Mouse (Mus musculus) megakaryocyte, adult 5-6 weeks (primary cell): ENCODE measurements at regions not wholly inside any gene's neighbourhood (a gene's known extent, or its start where the extent isn't known, plus 50 kb on each side); places are given as distances from the start of the nearest gene placed in this dataset.

Experiments used
- ATAC-seq: 2 replicates; pipeline ENCODE4 v1.8.0; 2016; ENCODE audit warnings: mild to moderate bottlenecking, inconsistent platforms; ENCODE audit not compliant: poor library complexity, severe bottlenecking

- no peak for ATAC-seq
Observed at GRCm38 (mm10) chr11:112542573-112542972, 239.5 kb upstream of the Sox9 start.

- ATAC-seq = no peak
Observed at GRCm38 (mm10) chr11:112543473-112543872, 238.6 kb upstream of the Sox9 start.

- no peak for ATAC-seq
Observed at GRCm38 (mm10) chr11:112545231-112546010, 236.6 kb upstream of the Sox9 start.

- no peak for ATAC-seq
Observed at GRCm38 (mm10) chr11:112546162-112546561, 235.9 kb upstream of the Sox9 start.

GRCm38 (mm10) chr11:112552838-112553237 lies 229.2 kb upstream of the Sox9 start:
- ATAC-seq = no peak

- ATAC-seq = no peak
Observed at GRCm38 (mm10) chr11:112563027-112563426, 219.0 kb upstream of the Sox9 start.

GRCm38 (mm10) chr11:112564706-112565215 lies 217.3 kb upstream of the Sox9 start:
- ATAC-seq = no peak

GRCm38 (mm10) chr11:112566071-112566470 lies 216.0 kb upstream of the Sox9 start:
- ATAC-seq = no peak

GRCm38 (mm10) chr11:112587386-112587785 lies 194.6 kb upstream of the Sox9 start:
- no peak for ATAC-seq

GRCm38 (mm10) chr11:112588088-112588487 lies 193.9 kb upstream of the Sox9 start:
- ATAC-seq = no peak

GRCm38 (mm10) chr11:112590214-112590613 lies 191.8 kb upstream of the Sox9 start:
- ATAC-seq = no peak

GRCm38 (mm10) chr11:112592411-112593020 lies 189.5 kb upstream of the Sox9 start:
- no peak for ATAC-seq

GRCm38 (mm10) chr11:112593821-112594220 lies 188.2 kb upstream of the Sox9 start:
- no peak for ATAC-seq

GRCm38 (mm10) chr11:112607359-112607758 lies 174.7 kb upstream of the Sox9 start:
- ATAC-seq = no peak

- no peak for ATAC-seq
Observed at GRCm38 (mm10) chr11:112609277-112609676, 172.7 kb upstream of the Sox9 start.

GRCm38 (mm10) chr11:112611073-112611472 lies 171.0 kb upstream of the Sox9 start:
- no peak for ATAC-seq

GRCm38 (mm10) chr11:112615629-112616028 lies 166.4 kb upstream of the Sox9 start:
- ATAC-seq = no peak

- ATAC-seq = no peak
Observed at GRCm38 (mm10) chr11:112616942-112617341, 165.1 kb upstream of the Sox9 start.

GRCm38 (mm10) chr11:112620916-112621315 lies 161.1 kb upstream of the Sox9 start:
- no peak for ATAC-seq

- no peak for ATAC-seq
Observed at GRCm38 (mm10) chr11:112621385-112622120, 160.5 kb upstream of the Sox9 start.

GRCm38 (mm10) chr11:112649298-112649697 lies 132.7 kb upstream of the Sox9 start:
- ATAC-seq = no peak
